Mouse (Mus musculus): Measurements from ENCODE around the gene P2ry2. TPM values are rescaled to one million over a fixed set of nuclear protein-coding genes. Genes with fewer than 3 reads are reported as not detected.
A peak's percentile ranks its signal among the peaks of the same experiment; 100 is the strongest.

The P2ry2 gene
- 0.09 and 0.34 TPM in 2 replicates for polyA plus RNA-seq (2012; rRNA removed)

DNA sequence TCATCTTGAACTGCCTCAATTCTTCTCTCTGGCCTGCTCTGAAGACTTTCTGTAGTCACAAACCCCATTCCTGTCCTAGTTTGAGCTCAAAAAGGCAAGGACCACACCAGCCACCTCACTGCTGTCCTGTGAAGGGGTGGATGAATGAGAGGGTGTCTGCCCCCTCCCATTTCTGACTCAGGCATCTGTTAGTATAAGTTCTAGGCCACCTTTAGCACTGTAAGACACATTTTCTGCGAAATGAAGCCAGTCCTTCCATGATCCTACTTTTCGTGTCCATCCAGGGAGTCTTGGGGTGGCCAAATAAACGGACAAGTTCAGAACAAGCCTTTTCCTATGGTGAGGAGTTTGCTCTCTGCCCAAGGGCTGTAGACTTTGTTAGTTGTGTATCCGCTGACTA is at the start of gene P2ry2:
TSS of gene P2ry2 (minus strand) at position 326 of the 400 bp plus-strand sequence.
- TF ChIP-seq CTCF (IDR thresholded peaks at IDR 0.05; ENCODE audit: borderline replicate concordance, extremely low read depth, insufficient read depth, insufficient read length) (no peak), POLR2A (IDR thresholded peaks at IDR 0.05; ENCODE audit: borderline replicate concordance, extremely low read depth, insufficient read depth, insufficient read length, poor library complexity, severe bottlenecking) (no peak)
- DNase-seq (ENCODE audit: low read depth): no peak

DNA sequence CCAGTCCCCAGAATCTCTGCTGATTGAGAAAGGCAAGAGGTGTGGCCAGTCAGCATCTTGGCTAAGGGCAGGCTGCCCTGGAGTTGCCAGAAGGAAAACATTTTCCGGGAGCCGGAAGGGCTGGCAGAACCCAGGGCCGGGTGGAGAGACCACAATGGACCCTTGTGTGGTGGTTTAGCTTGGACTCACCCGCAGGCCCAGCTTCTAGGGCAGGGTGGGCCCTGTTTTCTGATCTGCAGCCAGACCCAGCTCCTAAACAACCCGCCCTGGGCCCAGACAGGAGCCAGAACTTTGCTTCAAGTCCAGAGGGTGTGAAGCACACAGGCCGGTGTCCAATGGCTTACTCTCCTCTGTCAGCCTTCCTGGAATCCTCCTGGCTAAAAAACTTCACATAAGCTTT is 49.6 kb upstream of the P2ry2 start:
- no peak for DNase-seq (ENCODE audit: low read depth)
- TF ChIP-seq CTCF (IDR thresholded peaks at IDR 0.05; ENCODE audit: borderline replicate concordance, extremely low read depth, insufficient read depth, insufficient read length): no peak

DNA sequence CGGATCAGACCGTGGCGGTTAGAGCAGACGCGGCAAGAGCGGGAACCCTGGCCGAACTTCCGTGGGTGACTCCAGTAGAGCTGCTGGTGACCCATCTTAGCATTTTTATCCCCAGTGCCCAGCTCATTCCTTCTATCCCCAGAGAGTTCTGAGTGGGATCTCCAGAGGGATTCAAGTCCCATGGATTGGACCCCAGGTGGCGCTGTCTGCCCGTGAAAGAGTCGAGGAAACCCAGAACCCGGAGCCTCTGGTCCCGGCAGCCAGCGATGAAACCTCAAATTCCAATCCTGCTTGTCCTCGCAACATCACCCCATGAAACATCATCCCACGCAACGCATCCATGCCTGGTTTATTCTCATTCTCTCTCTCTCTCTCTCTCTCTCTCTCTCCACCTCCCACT is 48.7 kb upstream of the P2ry2 start:
- peak; percentile 91 for DNase-seq (ENCODE audit: low read depth)
- TF ChIP-seq CTCF (IDR thresholded peaks at IDR 0.05; ENCODE audit: borderline replicate concordance, extremely low read depth, insufficient read depth, insufficient read length) (peak; percentile 92), POLR2A (IDR thresholded peaks at IDR 0.05; ENCODE audit: borderline replicate concordance, extremely low read depth, insufficient read depth, insufficient read length, poor library complexity, severe bottlenecking) (no peak)

DNA sequence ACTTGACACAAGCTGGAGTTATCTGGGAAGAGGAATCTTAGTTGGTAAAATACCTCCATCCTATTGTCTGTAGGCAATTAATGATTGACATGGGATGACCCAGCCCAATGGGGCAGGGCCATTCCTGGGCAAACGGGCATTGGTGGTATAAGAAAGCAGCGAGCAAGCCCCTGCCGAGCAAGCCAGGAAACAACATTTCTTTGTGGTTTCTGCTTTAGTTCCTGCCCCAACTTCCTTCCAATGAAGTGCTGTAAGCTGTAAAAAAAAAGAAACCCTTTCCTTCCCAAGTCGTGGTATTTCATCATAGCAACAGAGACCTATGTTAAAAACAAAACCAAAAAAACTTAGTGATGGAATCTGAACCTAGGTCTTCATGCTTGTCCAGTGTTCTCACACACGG is 47.8 kb upstream of the P2ry2 start:
- no peak for DNase-seq (ENCODE audit: low read depth)
- TF ChIP-seq CTCF (IDR thresholded peaks at IDR 0.05; ENCODE audit: borderline replicate concordance, extremely low read depth, insufficient read depth, insufficient read length): no peak
- no peak for TF ChIP-seq POLR2A (IDR thresholded peaks at IDR 0.05; ENCODE audit: borderline replicate concordance, extremely low read depth, insufficient read depth, insufficient read length, poor library complexity, severe bottlenecking)

DNA sequence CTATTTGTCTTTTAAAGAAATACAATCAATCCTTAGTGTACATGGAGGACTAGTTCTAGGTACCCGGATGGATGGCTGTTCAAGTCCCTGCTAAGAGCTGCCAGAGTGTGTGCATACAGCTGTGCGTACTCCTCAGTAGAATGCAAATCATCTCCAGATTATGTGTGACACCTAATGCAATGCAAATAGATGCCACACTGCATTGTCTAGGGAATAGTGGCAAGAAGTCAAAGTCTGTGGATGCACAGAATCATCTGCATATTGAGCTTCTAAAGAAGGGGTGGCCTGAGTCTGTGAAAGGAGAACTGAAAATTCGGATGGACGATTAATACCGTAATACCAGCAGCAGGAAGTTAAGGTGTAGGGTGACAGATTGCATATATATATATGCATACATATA is 46.5 kb upstream of the P2ry2 start:
- TF ChIP-seq POLR2A (IDR thresholded peaks at IDR 0.05; ENCODE audit: borderline replicate concordance, extremely low read depth, insufficient read depth, insufficient read length, poor library complexity, severe bottlenecking): no peak
- no peak for TF ChIP-seq CTCF (IDR thresholded peaks at IDR 0.05; ENCODE audit: borderline replicate concordance, extremely low read depth, insufficient read depth, insufficient read length)
- DNase-seq (ENCODE audit: low read depth): peak; percentile 49

DNA sequence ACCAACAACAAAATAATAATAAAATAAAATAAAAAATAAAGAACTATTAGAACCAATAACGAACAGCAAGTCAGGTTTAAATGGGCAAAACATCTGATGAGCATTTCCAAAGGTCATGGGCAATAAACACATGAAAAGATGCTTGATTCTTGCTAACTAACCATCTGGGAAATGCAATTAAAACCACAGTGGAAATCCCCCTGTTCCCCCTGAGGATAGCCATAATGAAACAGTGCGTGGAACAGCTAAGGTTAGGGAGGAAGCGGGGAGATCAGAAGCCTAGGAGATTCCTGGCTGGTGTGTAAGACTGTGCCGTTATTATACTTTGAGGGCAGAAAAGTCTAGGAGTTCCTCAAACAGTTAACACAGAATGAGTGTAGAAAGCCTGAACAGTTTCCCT is 44.6 kb upstream of the P2ry2 start:
- no peak for DNase-seq (ENCODE audit: low read depth)
- TF ChIP-seq CTCF (IDR thresholded peaks at IDR 0.05; ENCODE audit: borderline replicate concordance, extremely low read depth, insufficient read depth, insufficient read length) (no peak), POLR2A (IDR thresholded peaks at IDR 0.05; ENCODE audit: borderline replicate concordance, extremely low read depth, insufficient read depth, insufficient read length, poor library complexity, severe bottlenecking) (no peak)

DNA sequence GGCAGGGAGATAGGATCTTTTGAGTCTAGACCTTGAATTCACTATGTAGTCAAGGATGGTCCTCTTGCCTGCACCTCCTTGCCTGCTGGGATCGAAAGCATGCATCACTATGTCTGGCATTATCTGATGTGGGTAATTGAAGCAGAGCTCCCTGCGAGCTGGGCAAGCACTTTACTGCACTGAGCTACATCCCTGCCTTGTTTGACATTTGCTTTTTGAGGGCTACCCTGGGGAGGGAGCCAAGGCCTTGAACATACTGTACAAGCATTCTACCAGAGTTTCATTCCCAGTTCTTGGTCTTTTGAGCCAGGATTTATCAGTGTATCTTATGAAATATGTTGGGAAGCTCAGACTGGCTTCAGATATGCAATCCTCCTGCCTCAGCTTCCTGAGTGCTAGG is 40.5 kb upstream of the P2ry2 start:
- no peak for DNase-seq (ENCODE audit: low read depth)
- TF ChIP-seq POLR2A (IDR thresholded peaks at IDR 0.05; ENCODE audit: borderline replicate concordance, extremely low read depth, insufficient read depth, insufficient read length, poor library complexity, severe bottlenecking) (no peak), CTCF (IDR thresholded peaks at IDR 0.05; ENCODE audit: borderline replicate concordance, extremely low read depth, insufficient read depth, insufficient read length) (no peak)

DNA sequence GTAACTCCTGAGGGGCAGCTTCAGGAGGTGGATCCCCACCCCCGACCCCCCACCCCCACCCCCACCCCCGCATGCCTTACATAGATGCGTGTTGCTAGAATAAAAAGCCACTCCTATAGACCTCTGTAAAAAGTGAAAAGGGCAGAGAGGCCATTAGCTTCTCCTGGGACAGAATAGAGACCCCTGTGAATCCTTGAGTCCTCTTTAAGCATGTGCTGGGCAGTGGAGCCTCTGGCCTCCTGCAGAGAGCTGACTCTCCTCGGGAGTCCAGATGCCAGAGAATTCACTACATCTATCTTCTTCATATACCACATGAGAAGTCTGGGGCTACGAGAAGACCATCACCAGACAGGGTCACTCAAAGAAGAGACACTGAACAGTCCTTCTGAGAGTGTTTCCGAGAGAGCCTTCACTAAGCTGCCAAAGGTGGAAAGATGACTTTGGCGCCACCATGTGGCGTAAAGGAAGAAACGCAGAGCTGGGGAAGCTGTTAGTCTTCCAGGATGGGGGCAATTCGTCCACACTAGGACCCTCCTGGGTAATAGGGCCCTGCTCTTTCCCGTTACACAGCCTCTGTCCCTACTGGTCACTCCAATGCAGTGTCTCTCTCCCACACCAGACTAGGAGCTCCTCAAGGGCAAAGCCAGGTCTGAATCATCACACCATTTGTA is 39.0 kb upstream of the P2ry2 start:
- TF ChIP-seq POLR2A (IDR thresholded peaks at IDR 0.05; ENCODE audit: borderline replicate concordance, extremely low read depth, insufficient read depth, insufficient read length, poor library complexity, severe bottlenecking) (no peak), CTCF (IDR thresholded peaks at IDR 0.05; ENCODE audit: borderline replicate concordance, extremely low read depth, insufficient read depth, insufficient read length) (peak; percentile 93)
- peak; percentile 80 for DNase-seq (ENCODE audit: low read depth)

DNA sequence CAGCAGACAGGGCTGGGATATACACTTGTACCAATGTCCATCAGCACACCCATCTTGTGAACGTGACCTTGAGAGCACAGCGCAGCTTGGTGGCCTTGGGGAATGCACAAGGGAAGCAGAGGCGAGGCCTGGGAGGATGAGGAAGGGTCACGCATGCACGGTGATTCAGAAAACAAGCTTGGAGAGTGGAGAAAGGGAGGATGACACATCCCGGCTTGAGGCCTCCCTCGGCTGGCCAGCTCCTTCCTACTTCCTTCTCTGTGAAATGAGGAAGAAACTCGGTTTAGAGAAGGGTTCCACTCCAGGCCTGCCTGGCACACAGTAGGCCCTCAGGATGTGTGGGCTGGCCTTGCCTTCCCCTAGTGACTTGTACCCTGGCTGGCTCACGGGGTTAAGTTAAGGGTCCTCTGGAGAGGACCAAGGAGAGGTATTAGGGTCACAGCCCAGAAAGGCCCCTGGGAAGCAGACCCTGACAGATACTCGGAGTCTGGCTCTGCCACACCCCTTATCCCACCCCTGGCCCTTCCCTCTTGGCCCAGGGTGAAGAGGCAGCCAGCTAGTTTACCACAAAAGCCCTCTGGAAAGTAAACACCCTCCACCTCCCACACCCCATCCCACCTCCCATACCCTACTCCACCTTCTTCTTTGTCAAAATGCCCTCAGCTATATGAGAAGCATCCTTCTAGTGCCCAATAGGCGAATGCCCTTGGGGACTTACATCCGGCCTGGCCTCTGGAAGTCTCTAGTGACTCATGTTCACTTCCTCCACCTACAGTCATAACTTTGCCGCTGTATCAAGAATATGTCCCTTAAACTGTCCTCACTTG is 38.3 kb upstream of the P2ry2 start:
- DNase-seq (ENCODE audit: low read depth): no peak
- no peak for TF ChIP-seq CTCF (IDR thresholded peaks at IDR 0.05; ENCODE audit: borderline replicate concordance, extremely low read depth, insufficient read depth, insufficient read length)
- TF ChIP-seq POLR2A (IDR thresholded peaks at IDR 0.05; ENCODE audit: borderline replicate concordance, extremely low read depth, insufficient read depth, insufficient read length, poor library complexity, severe bottlenecking): no peak

DNA sequence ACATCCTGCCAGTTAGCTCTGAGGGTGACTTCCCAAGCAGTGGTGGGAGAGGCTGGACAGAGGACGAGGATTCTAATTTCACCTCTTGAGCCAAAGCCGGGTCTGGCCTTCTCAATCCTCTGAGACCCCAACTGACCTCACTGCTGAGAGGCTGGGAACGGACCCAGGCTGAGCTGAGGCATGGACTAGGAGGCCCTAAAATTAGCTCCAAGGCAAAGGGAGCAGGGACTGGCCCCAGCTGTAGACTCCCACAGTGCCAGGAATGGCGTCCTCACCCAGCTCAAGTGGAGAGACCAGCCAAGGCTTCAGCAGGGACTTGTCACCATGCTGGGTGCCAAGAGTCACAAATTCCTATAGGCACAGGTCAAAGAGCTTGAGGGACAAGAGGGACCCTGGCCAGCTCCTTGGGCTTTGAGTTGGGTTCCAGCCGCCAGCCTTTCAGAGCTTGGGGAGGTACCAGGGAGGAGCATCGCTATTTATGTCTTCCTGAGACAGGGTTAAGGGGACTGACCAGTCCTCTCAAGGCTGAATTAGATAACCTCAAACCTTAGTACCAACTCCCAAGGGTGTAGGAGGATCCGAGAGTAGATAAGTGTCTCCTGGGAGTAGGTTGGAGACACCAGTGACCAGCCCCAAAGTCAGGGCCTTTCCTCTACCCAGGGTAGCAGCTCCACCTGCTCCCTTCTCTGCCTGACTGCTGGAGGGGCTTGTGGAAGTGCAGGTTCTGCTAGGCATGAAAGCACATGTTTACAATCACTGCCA is 36.8 kb upstream of the P2ry2 start:
- DNase-seq (ENCODE audit: low read depth): no peak
- no peak for TF ChIP-seq CTCF (IDR thresholded peaks at IDR 0.05; ENCODE audit: borderline replicate concordance, extremely low read depth, insufficient read depth, insufficient read length)
- TF ChIP-seq POLR2A (IDR thresholded peaks at IDR 0.05; ENCODE audit: borderline replicate concordance, extremely low read depth, insufficient read depth, insufficient read length, poor library complexity, severe bottlenecking): no peak

DNA sequence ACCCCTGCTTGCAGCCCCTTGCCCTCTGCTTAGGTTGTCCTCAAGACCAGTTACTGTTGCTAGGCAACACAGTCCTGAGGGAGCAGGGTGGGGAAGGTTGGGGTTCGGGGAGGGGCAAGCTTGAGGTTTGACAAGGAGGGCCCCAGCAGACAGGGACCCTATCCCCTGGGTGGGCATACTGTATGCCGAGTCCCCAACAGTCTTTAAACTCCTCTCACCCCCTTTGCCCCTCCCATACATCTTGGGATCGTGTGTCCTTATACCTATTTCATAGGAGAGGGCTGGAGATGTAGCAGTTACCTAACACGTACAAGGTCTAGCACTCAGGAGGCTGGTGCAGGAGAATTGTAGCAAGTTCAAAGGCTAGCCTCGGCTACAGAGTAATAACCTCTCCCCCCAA is 35.6 kb upstream of the P2ry2 start:
- DNase-seq (ENCODE audit: low read depth): no peak
- TF ChIP-seq CTCF (IDR thresholded peaks at IDR 0.05; ENCODE audit: borderline replicate concordance, extremely low read depth, insufficient read depth, insufficient read length) (no peak), POLR2A (IDR thresholded peaks at IDR 0.05; ENCODE audit: borderline replicate concordance, extremely low read depth, insufficient read depth, insufficient read length, poor library complexity, severe bottlenecking) (no peak)

All from brain, embryonic 14.5 days (tissue).